Mouse (Mus musculus) liver, embryonic 13.5 days (tissue): ENCODE measurements at regions not wholly inside any gene's neighbourhood (a gene's known extent, or its start where the extent isn't known, plus 50 kb on each side); places are given as distances from the start of the nearest gene placed in this dataset.

Source experiments
- ATAC-seq: fragments of 200-750 bp; cut with Nextera tagmentation; 2 replicates; pipeline ENCODE4 v1.8.0; 2017; ENCODE audit warnings: low read depth, mild to moderate bottlenecking, moderate number of reproducible peaks, moderate library complexity
- DNase-seq: peaks from one replicate; pipeline ENCODE4 v3.0.0; 2022
- H3K27ac ChIP-seq: fragments of 300-500 bp; sonication (generic); 2 replicates; pipeline ENCODE4 v1.5.1; 2015; ENCODE audit warnings: moderate library complexity, mild to moderate bottlenecking, inconsistent platforms
- H3K27me3 ChIP-seq: fragments of 300-500 bp; sonication (generic); 2 replicates; pipeline ENCODE4 v1.6.1; 2015; ENCODE audit warnings: mild to moderate bottlenecking, inconsistent platforms
- H3K36me3 ChIP-seq: fragments of 300-500 bp; sonication (generic); 2 replicates; pipeline ENCODE4 v1.6.1; 2015; ENCODE audit warnings: mild to moderate bottlenecking, inconsistent platforms
- H3K4me1 ChIP-seq: fragments of 300-500 bp; sonication (generic); replicated peaks from 2 replicates; pipeline ENCODE4 v1.6.1; 2015; ENCODE audit warnings: inconsistent platforms
- H3K4me2 ChIP-seq: fragments of 300-500 bp; sonication (generic); 2 replicates; pipeline ENCODE4 v1.6.1; 2015; ENCODE audit warnings: inconsistent platforms, mild to moderate bottlenecking, moderate library complexity
- H3K4me3 ChIP-seq: fragments of 300-500 bp; sonication (generic); replicated peaks from 2 replicates; pipeline ENCODE4 v1.5.1; 2015; ENCODE audit warnings: mild to moderate bottlenecking, inconsistent platforms
- H3K9ac ChIP-seq: fragments of 300-500 bp; sonication (generic); 2 replicates; pipeline ENCODE4 v1.6.1; 2015; ENCODE audit warnings: mild to moderate bottlenecking, inconsistent platforms
- H3K9me3 ChIP-seq: fragments of 300-500 bp; sonication (generic); replicated peaks from 2 replicates; pipeline ENCODE4 v1.6.1; 2016; ENCODE audit warnings: inconsistent platforms
- WGBS: fragments of 180-500 bp; shearing (Covaris S2); methylation state at CpG from one replicate; pipeline ENCODE4 v1.1.7; 2015; ENCODE audit not compliant: insufficient replicate concordance; 5-methylcytosine and 5-hydroxymethylcytosine counted together

- no peaks in the 10 kb centered on the region for H3K36me3 ChIP-seq
- ATAC-seq: no peak
Observed at GRCm38 (mm10) chr1:129219098-129219497, 54.0 kb upstream of the Thsd7b start.

GRCm38 (mm10) chr1:129208806-129209205 is 64.3 kb upstream of the Thsd7b start:
- H3K4me3 ChIP-seq: no peak overlapping the region
- H3K9me3 ChIP-seq: no peaks in the 10 kb centered on the region
- H3K27ac ChIP-seq: no peak overlapping the region
- no peak for ATAC-seq
- H3K4me1 ChIP-seq: no peaks in the 10 kb centered on the region
- 76% methylated on average over 1 of the region's 1 CpGs for WGBS
- no peak overlapping the region for H3K4me2 ChIP-seq
- DNase-seq: no peak
- H3K27me3 ChIP-seq: no peaks in the 10 kb centered on the region
- no peak overlapping the region for H3K9ac ChIP-seq
- H3K36me3 ChIP-seq: no peaks in the 10 kb centered on the region

More at GRCm38 (mm10) chr1:129219098-129219497, 54.0 kb upstream of the Thsd7b start:
- Histone ChIP-seq H3K9me3 (no peaks in the 10 kb centered on the region), H3K4me1 (no peaks in the 10 kb centered on the region), H3K9ac (no peak overlapping the region), H3K4me3 (no peak overlapping the region), H3K27me3 (no peaks in the 10 kb centered on the region), H3K4me2 (no peak overlapping the region), H3K27ac (no peak overlapping the region)
- 62% methylated on average over 2 of the region's 2 CpGs for WGBS
- DNase-seq: no peak

- 62% methylated on average over 2 of the region's 2 CpGs for WGBS
- Histone ChIP-seq H3K27me3 (no peaks in the 10 kb centered on the region), H3K4me3 (no peak overlapping the region), H3K9ac (no peak overlapping the region), H3K4me1 (no peaks in the 10 kb centered on the region), H3K9me3 (no peaks in the 10 kb centered on the region), H3K4me2 (no peak overlapping the region), H3K36me3 (no peaks in the 10 kb centered on the region), H3K27ac (no peak overlapping the region)
- ATAC-seq: no peak
- no peak for DNase-seq
Observed at GRCm38 (mm10) chr1:129208406-129208805, 64.7 kb upstream of the Thsd7b start.

- no peaks in the 10 kb centered on the region for H3K4me1 ChIP-seq
- no peaks in the 10 kb centered on the region for H3K36me3 ChIP-seq
- H3K27ac ChIP-seq: no peak overlapping the region
- H3K9me3 ChIP-seq: no peaks in the 10 kb centered on the region
- no peak overlapping the region for H3K4me3 ChIP-seq
- WGBS: 72% methylated on average over 5 of the region's 5 CpGs
- no peak overlapping the region for H3K4me2 ChIP-seq
- ATAC-seq (no peak), DNase-seq (no peak)
- no peaks in the 10 kb centered on the region for H3K27me3 ChIP-seq
- no peak overlapping the region for H3K9ac ChIP-seq
Observed at GRCm38 (mm10) chr1:129207674-129208073, 65.4 kb upstream of the Thsd7b start.

GRCm38 (mm10) chr1:129180174-129180759 is 92.8 kb upstream of the Thsd7b start:
- Histone ChIP-seq H3K4me1 (no peaks in the 10 kb centered on the region), H3K9me3 (no peaks in the 10 kb centered on the region), H3K27me3 (no peaks in the 10 kb centered on the region), H3K4me2 (no peak overlapping the region), H3K27ac (no peak overlapping the region), H3K4me3 (no peak overlapping the region), H3K9ac (no peak overlapping the region), H3K36me3 (no peaks in the 10 kb centered on the region)
- no peak for ATAC-seq
- no peak for DNase-seq
- WGBS: 78% methylated on average over 3 of the region's 3 CpGs

- ATAC-seq: no peak
- DNase-seq: no peak
- Histone ChIP-seq H3K36me3 (no peaks in the 10 kb centered on the region), H3K4me1 (no peaks in the 10 kb centered on the region), H3K27me3 (no peaks in the 10 kb centered on the region), H3K9ac (no peak overlapping the region), H3K4me3 (no peak overlapping the region), H3K27ac (no peak overlapping the region), H3K4me2 (no peak overlapping the region), H3K9me3 (no peaks in the 10 kb centered on the region)
- WGBS: 59% methylated on average over 8 of the region's 8 CpGs
Observed at GRCm38 (mm10) chr1:129169936-129170335, 103.2 kb upstream of the Thsd7b start.

- ATAC-seq: no peak
- Histone ChIP-seq H3K9ac (no peak overlapping the region), H3K4me2 (no peak overlapping the region), H3K27ac (no peak overlapping the region), H3K36me3 (no peaks in the 10 kb centered on the region), H3K27me3 (no peaks in the 10 kb centered on the region), H3K4me3 (no peak overlapping the region), H3K9me3 (no peaks in the 10 kb centered on the region), H3K4me1 (no peaks in the 10 kb centered on the region)
- 38% methylated on average over 1 of the region's 1 CpGs for WGBS
- DNase-seq: no peak
Observed at GRCm38 (mm10) chr1:129150643-129151042, 122.5 kb upstream of the Thsd7b start.

GRCm38 (mm10) chr1:129148733-129149388 is 124.2 kb upstream of the Thsd7b start:
- no peak overlapping the region for H3K4me2 ChIP-seq
- DNase-seq (no peak), ATAC-seq (no peak)
- H3K4me1 ChIP-seq: no peaks in the 10 kb centered on the region
- no peaks in the 10 kb centered on the region for H3K36me3 ChIP-seq
- no peak overlapping the region for H3K9ac ChIP-seq
- no peaks in the 10 kb centered on the region for H3K9me3 ChIP-seq
- H3K27me3 ChIP-seq: no peaks in the 10 kb centered on the region
- H3K27ac ChIP-seq: no peak overlapping the region
- H3K4me3 ChIP-seq: no peak overlapping the region
- 49% methylated on average over 7 of the region's 7 CpGs for WGBS

GRCm38 (mm10) chr1:129146395-129147094 is 126.6 kb upstream of the Thsd7b start:
- Histone ChIP-seq H3K9ac (no peak overlapping the region), H3K4me2 (no peak overlapping the region), H3K4me1 (no peaks in the 10 kb centered on the region), H3K9me3 (no peaks in the 10 kb centered on the region), H3K27ac (no peak overlapping the region), H3K36me3 (no peaks in the 10 kb centered on the region), H3K27me3 (no peaks in the 10 kb centered on the region), H3K4me3 (no peak overlapping the region)
- DNase-seq: no peak
- no peak for ATAC-seq
- WGBS: 61% methylated on average over 4 of the region's 4 CpGs

GRCm38 (mm10) chr1:129138783-129139182 is 134.3 kb upstream of the Thsd7b start:
- H3K9me3 ChIP-seq: 0 out of 2 replicates have a peak, but pooled peaks cover 6% of the 10 kb centered on the region
- H3K36me3 ChIP-seq: no peaks in the 10 kb centered on the region
- no peak overlapping the region for H3K4me2 ChIP-seq
- no peak overlapping the region for H3K27ac ChIP-seq
- H3K4me1 ChIP-seq: no peaks in the 10 kb centered on the region
- ATAC-seq (no peak), DNase-seq (no peak)
- H3K27me3 ChIP-seq: no peaks in the 10 kb centered on the region
- 56% methylated on average over 7 of the region's 7 CpGs for WGBS
- no peak overlapping the region for H3K4me3 ChIP-seq
- H3K9ac ChIP-seq: no peak overlapping the region

GRCm38 (mm10) chr1:129106961-129107557 is 166.0 kb upstream of the Thsd7b start:
- no peak overlapping the region for H3K4me2 ChIP-seq
- no peak overlapping the region for H3K27ac ChIP-seq
- H3K27me3 ChIP-seq: no peaks in the 10 kb centered on the region
- no peak overlapping the region for H3K9ac ChIP-seq
- no peaks in the 10 kb centered on the region for H3K4me1 ChIP-seq
- WGBS: 47% methylated on average over 1 of the region's 1 CpGs
- no peak overlapping the region for H3K4me3 ChIP-seq
- DNase-seq (no peak), ATAC-seq (no peak)
- no peaks in the 10 kb centered on the region for H3K36me3 ChIP-seq
- no peaks in the 10 kb centered on the region for H3K9me3 ChIP-seq
